Mouse (Mus musculus): ENCODE measurements at regions not wholly inside any gene's neighbourhood (a gene's known extent, or its start where the extent isn't known, plus 50 kb on each side); places are given as distances from the start of the nearest gene placed in this dataset.

GRCm38 (mm10) chr16:57927816-57928215, 173.3 kb upstream of the Col8a1 start:
- no peak overlapping the region for H3K27ac ChIP-seq (ENCODE audit: insufficient read depth, low read length)
- WGBS = 15% methylated on average over 4 of the region's 4 CpGs
- H3K4me3 ChIP-seq (replicated peaks; ENCODE audit: insufficient read depth, low read depth, low read length) = no peak overlapping the region
- TF ChIP-seq CTCF (IDR thresholded peaks at IDR 0.05; ENCODE audit: borderline replicate concordance, insufficient read depth, low read depth, low read length) (no peak), POLR2A (IDR thresholded peaks at IDR 0.05; ENCODE audit: borderline replicate concordance, insufficient read depth, low read length) (no peak)
- no peaks in the 10 kb centered on the region for H3K27me3 ChIP-seq (ENCODE audit: control insufficient read depth, insufficient read depth, low read length)
- no peaks in the 10 kb centered on the region; the same call in 1 of the 2 replicates for H3K4me1 ChIP-seq (ENCODE audit: control insufficient read depth, insufficient read depth, low read length)
- DNase-seq = peak in 1 of 2 experiments; percentile 43

DNA sequence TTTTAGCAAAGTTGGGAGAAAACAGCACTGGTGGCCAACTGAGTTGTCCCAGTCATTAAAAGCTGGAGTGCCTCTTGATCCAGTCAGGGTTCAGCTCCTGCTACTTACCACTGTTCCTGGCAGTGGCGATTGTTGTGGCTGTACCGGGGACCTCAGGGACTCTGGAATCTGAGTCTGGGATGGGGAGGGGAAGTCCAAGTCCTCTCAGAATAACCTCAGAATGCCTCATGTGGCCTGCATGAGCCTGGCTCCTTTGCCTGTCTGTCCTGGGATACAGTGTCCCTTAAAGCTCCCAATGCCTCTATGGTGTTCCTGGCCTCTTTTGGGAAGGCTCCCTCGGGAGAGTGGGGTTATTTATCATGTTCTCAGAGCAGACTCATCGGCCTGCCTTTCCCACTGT, 173.8 kb upstream of the Col8a1 start:
- no peak overlapping the region for H3K4me3 ChIP-seq (replicated peaks; ENCODE audit: insufficient read depth, low read depth, low read length)
- TF ChIP-seq POLR2A (IDR thresholded peaks at IDR 0.05; ENCODE audit: borderline replicate concordance, insufficient read depth, low read length) = no peak
- TF ChIP-seq CTCF (IDR thresholded peaks at IDR 0.05; ENCODE audit: borderline replicate concordance, insufficient read depth, low read depth, low read length) = no peak
- H3K27ac ChIP-seq (ENCODE audit: insufficient read depth, low read length) = no peak overlapping the region
- DNase-seq = peak in 1 of 2 experiments; percentile 6
- H3K27me3 ChIP-seq (ENCODE audit: control insufficient read depth, insufficient read depth, low read length) = no peaks in the 10 kb centered on the region
- 16% methylated on average over 4 of the region's 4 CpGs for WGBS
- no peaks in the 10 kb centered on the region; the same call in 1 of the 2 replicates for H3K4me1 ChIP-seq (ENCODE audit: control insufficient read depth, insufficient read depth, low read length)

DNA sequence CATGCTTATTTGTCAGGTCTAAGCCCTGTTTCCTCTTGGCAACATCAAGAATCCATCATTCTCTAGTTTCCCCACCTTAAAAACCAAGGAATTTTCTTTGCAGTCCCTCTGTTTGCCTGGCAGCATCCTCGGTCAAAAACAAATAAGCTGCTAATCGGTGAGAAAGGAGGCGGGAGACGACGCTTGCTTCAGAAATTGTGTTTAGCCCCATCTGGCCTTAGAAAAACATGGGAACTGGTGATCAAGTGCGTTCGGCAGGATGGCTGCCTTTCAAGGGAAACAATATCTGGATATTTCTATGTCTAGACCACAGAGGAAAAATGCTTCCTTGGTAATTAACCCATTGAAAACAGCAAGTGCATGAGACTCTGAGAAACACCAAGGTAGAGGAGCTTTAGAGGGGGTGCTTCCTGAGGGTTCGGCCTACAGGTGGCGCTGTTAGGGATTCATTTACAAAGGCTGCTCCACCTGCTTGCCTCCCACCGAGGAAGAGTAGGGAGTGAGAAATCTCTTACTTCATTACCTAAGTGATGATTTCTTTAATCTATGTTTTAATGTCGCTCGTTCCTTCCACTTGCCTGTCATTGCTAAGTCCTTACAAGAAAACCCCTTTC, 174.7 kb upstream of the Col8a1 start:
- no peaks in the 10 kb centered on the region for H3K27me3 ChIP-seq (ENCODE audit: control insufficient read depth, insufficient read depth, low read length)
- H3K4me3 ChIP-seq (replicated peaks; ENCODE audit: insufficient read depth, low read depth, low read length) = no peak overlapping the region
- no peak for TF ChIP-seq CTCF (IDR thresholded peaks at IDR 0.05; ENCODE audit: borderline replicate concordance, insufficient read depth, low read depth, low read length)
- no peak for TF ChIP-seq POLR2A (IDR thresholded peaks at IDR 0.05; ENCODE audit: borderline replicate concordance, insufficient read depth, low read length)
- H3K4me1 ChIP-seq (ENCODE audit: control insufficient read depth, insufficient read depth, low read length) = no peaks in the 10 kb centered on the region; the same call in 1 of the 2 replicates
- whole genome bisulfite sequencing = 75% methylated on average over 12 of the region's 12 CpGs
- no peak overlapping the region for H3K27ac ChIP-seq (ENCODE audit: insufficient read depth, low read length)
- no peak for DNase-seq

DNA sequence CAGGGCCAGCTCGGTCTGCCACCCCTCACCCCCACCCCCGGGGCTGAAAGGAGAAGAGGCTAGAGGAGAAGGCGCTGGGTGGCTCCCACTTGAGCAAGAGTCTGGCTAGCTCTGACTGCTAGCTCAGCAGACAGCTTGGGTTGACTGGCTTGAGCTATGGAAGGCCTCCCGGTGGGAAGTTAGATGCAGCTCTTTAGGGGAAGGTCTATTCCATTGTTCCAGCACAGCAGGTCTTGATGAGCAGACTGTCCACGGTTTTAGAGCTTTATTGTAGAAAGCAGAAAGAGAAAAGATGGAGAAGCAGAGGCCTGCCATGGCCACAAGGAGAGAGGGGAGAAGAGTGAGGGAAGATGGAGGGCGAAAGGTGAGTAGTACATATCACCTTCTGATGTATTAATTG, 190.9 kb upstream of the Col8a1 start:
- TF ChIP-seq POLR2A (IDR thresholded peaks at IDR 0.05; ENCODE audit: borderline replicate concordance, insufficient read depth, low read length) = no peak
- no peak for TF ChIP-seq CTCF (IDR thresholded peaks at IDR 0.05; ENCODE audit: borderline replicate concordance, insufficient read depth, low read depth, low read length)
- Histone ChIP-seq H3K27me3 (ENCODE audit: control insufficient read depth, insufficient read depth, low read length) (no peaks in the 10 kb centered on the region), H3K4me3 (replicated peaks; ENCODE audit: insufficient read depth, low read depth, low read length) (no peak overlapping the region), H3K4me1 (ENCODE audit: control insufficient read depth, insufficient read depth, low read length) (no peaks in the 10 kb centered on the region), H3K27ac (ENCODE audit: insufficient read depth, low read length) (no peak overlapping the region)
- WGBS = 22% methylated on average over 6 of the region's 6 CpGs
- no peak for DNase-seq

GRCm38 (mm10) chr16:57947309-57947708, 192.8 kb upstream of the Col8a1 start:
- DNase-seq = no peak
- H3K27ac ChIP-seq (ENCODE audit: insufficient read depth, low read length) = no peak overlapping the region
- H3K4me1 ChIP-seq (ENCODE audit: control insufficient read depth, insufficient read depth, low read length) = no peaks in the 10 kb centered on the region
- TF ChIP-seq CTCF (IDR thresholded peaks at IDR 0.05; ENCODE audit: borderline replicate concordance, insufficient read depth, low read depth, low read length) (no peak), POLR2A (IDR thresholded peaks at IDR 0.05; ENCODE audit: borderline replicate concordance, insufficient read depth, low read length) (no peak)
- H3K27me3 ChIP-seq (ENCODE audit: control insufficient read depth, insufficient read depth, low read length) = no peaks in the 10 kb centered on the region
- H3K4me3 ChIP-seq (replicated peaks; ENCODE audit: insufficient read depth, low read depth, low read length) = no peak overlapping the region
- 50% methylated on average over 3 of the region's 3 CpGs for WGBS

- H3K4me1 ChIP-seq (ENCODE audit: control insufficient read depth, insufficient read depth, low read length) = no peaks in the 10 kb centered on the region
- DNase-seq = no peak
- no peak overlapping the region for H3K27ac ChIP-seq (ENCODE audit: insufficient read depth, low read length)
- WGBS = 88% methylated on average over 3 of the region's 3 CpGs
- no peak overlapping the region for H3K4me3 ChIP-seq (replicated peaks; ENCODE audit: insufficient read depth, low read depth, low read length)
- H3K27me3 ChIP-seq (ENCODE audit: control insufficient read depth, insufficient read depth, low read length) = no peaks in the 10 kb centered on the region
- TF ChIP-seq CTCF (IDR thresholded peaks at IDR 0.05; ENCODE audit: borderline replicate concordance, insufficient read depth, low read depth, low read length) (no peak), POLR2A (IDR thresholded peaks at IDR 0.05; ENCODE audit: borderline replicate concordance, insufficient read depth, low read length) (no peak)
Measured at GRCm38 (mm10) chr16:57949680-57950079, 195.1 kb upstream of the Col8a1 start.

- DNase-seq = no peak
- Histone ChIP-seq H3K4me3 (replicated peaks; ENCODE audit: insufficient read depth, low read depth, low read length) (no peak overlapping the region), H3K27me3 (ENCODE audit: control insufficient read depth, insufficient read depth, low read length) (no peaks in the 10 kb centered on the region), H3K4me1 (ENCODE audit: control insufficient read depth, insufficient read depth, low read length) (no peaks in the 10 kb centered on the region), H3K27ac (ENCODE audit: insufficient read depth, low read length) (no peak overlapping the region)
- 84% methylated on average over 1 of the region's 1 CpGs for WGBS
- TF ChIP-seq POLR2A (IDR thresholded peaks at IDR 0.05; ENCODE audit: borderline replicate concordance, insufficient read depth, low read length) = no peak
- no peak for TF ChIP-seq CTCF (IDR thresholded peaks at IDR 0.05; ENCODE audit: borderline replicate concordance, insufficient read depth, low read depth, low read length)
Measured at GRCm38 (mm10) chr16:57970956-57971355, 216.4 kb upstream of the Col8a1 start.

- WGBS = 83% methylated on average over 5 of the region's 5 CpGs
- DNase-seq = no peak
- Histone ChIP-seq H3K4me3 (replicated peaks; ENCODE audit: insufficient read depth, low read depth, low read length) (no peak overlapping the region), H3K4me1 (ENCODE audit: control insufficient read depth, insufficient read depth, low read length) (no peaks in the 10 kb centered on the region), H3K27me3 (ENCODE audit: control insufficient read depth, insufficient read depth, low read length) (no peaks in the 10 kb centered on the region), H3K27ac (ENCODE audit: insufficient read depth, low read length) (no peak overlapping the region)
- TF ChIP-seq CTCF (IDR thresholded peaks at IDR 0.05; ENCODE audit: borderline replicate concordance, insufficient read depth, low read depth, low read length) (no peak), POLR2A (IDR thresholded peaks at IDR 0.05; ENCODE audit: borderline replicate concordance, insufficient read depth, low read length) (no peak)
Measured at GRCm38 (mm10) chr16:57984111-57984510, 229.6 kb upstream of the Col8a1 start.
